Mouse (Mus musculus): ENCODE results near the gene Pkp4. TPM values are rescaled to one million over a fixed set of nuclear protein-coding genes. Genes with fewer than 3 reads are reported as not detected.

The Pkp4 gene
- polyA plus RNA-seq (2014; fragmentation: Illumina TruSeq; extraction: RNeasy Lipid Tissue Mini Kit (QIAGEN cat#74804); ENCODE audit: low replicate concordance) = 54.1 TPM

DNA sequence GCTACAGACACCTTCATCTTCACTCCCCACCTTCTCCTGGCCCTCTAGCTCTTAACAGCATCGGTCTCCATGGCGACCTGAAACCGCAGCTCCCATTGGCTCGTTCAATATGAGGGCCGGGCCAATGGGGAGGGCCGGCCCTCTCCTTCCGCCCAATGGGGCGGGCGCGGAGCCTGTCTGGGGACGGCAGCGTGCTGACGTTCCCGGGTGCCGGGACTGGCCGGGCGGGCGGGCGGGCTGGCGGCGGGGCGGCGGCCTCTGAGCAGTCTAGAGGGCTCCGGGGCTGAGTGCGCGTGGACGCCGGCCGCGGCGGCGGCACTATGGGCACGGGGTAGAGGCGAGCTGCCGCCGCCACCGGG lies at the start of gene Pkp4, which contains the start of gene Ccdc148:
Gene Pkp4 (plus strand): TSS at position 246 of the 359 bp plus-strand sequence.
Gene Ccdc148 (minus strand): TSS at position 79 of the 359 bp plus-strand sequence.

Other genes starting within 250 kb of the Pkp4 start
- 2.6 TPM for gene Ccdc148, start 167 bp upstream of the Pkp4 start, polyA plus RNA-seq (2014; fragmentation: Illumina TruSeq; extraction: RNeasy Lipid Tissue Mini Kit (QIAGEN cat#74804); ENCODE audit: low replicate concordance)

Measured in small intestine, adult 10 weeks (tissue).